Mouse (Mus musculus) forebrain, embryonic 12.5 days (tissue): ENCODE data around the gene Asb1. TPM values are rescaled to one million over a fixed set of nuclear protein-coding genes. Genes with fewer than 3 reads are reported as not detected.

Source experiments
- ATAC-seq: fragments of 200-750 bp; cut with Nextera tagmentation; 2 replicates; pipeline ENCODE4 v1.8.0; 2017; ENCODE audit warnings: moderate TSS enrichment; ENCODE audit not compliant: low FRiP score
- H3K27ac ChIP-seq: fragments of 300-500 bp; sonication (generic); 2 replicates; pipeline ENCODE4 v1.5.1; 2016; ENCODE audit warnings: mild to moderate bottlenecking
- H3K27me3 ChIP-seq: fragments of 300-500 bp; sonication (generic); 2 replicates; pipeline ENCODE4 v1.6.1; 2016; ENCODE audit warnings: mild to moderate bottlenecking
- H3K36me3 ChIP-seq: fragments of 300-500 bp; sonication (generic); replicated peaks from 2 replicates; pipeline ENCODE4 v1.6.1; 2016; ENCODE audit warnings: mild to moderate bottlenecking
- H3K4me1 ChIP-seq: fragments of 300-500 bp; sonication (generic); 2 replicates; pipeline ENCODE4 v1.6.1; 2016
- H3K4me2 ChIP-seq: fragments of 300-500 bp; sonication (generic); 2 replicates; pipeline ENCODE4 v1.6.1; 2016; ENCODE audit warnings: mild to moderate bottlenecking, moderate library complexity
- H3K4me3 ChIP-seq: fragments of 300-500 bp; sonication (generic); replicated peaks from 2 replicates; pipeline ENCODE4 v1.5.1; 2016; ENCODE audit warnings: mild to moderate bottlenecking
- H3K9ac ChIP-seq: fragments of 300-500 bp; sonication (generic); 2 replicates; pipeline ENCODE4 v1.6.1; 2016; ENCODE audit warnings: mild to moderate bottlenecking
- H3K9me3 ChIP-seq: fragments of 300-500 bp; sonication (generic); 2 replicates; pipeline ENCODE4 v1.6.1; 2016
- WGBS: fragments of 180-500 bp; shearing (Covaris S2); methylation state at CpG from one replicate; pipeline ENCODE4 v1.1.7; 2016; 5-methylcytosine and 5-hydroxymethylcytosine counted together
- polyA plus RNA-seq: library from polyadenylated mRNA; unstranded; fragments of >200 nt; fragmentation: Nextera tagmentation; extraction: Ambion mirVana; gene quantifications from 2 replicates; pipeline ENCODE4 v1.2.1, GENCODE M21; 2016

Gene Asb1
- 17.0 and 17.1 TPM in 2 replicates for polyA plus RNA-seq

- under 1% methylated on average over 41 of the region's 41 CpGs for WGBS
- Histone ChIP-seq H3K36me3 (peaks cover 7% of the 10 kb centered on the region), H3K4me2 (peak within 1 kb of the TSS; percentile 96), H3K9me3 (no peaks in the 10 kb centered on the region), H3K9ac (peak within 1 kb of the TSS; percentile 86), H3K4me1 (peaks cover 21% of the 10 kb centered on the region), H3K27me3 (peaks cover 35% of the 10 kb centered on the region), H3K27ac (peak within 1 kb of the TSS; percentile 74), H3K4me3 (peak within 1 kb of the TSS; percentile 75)
- ATAC-seq, result peak; percentile 97
These were observed at the start of gene Asb1 for GRCm38 (mm10) chr1:91540271-91540826. Gene Asb1 (plus strand): TSS chr1:91540544.

DNA sequence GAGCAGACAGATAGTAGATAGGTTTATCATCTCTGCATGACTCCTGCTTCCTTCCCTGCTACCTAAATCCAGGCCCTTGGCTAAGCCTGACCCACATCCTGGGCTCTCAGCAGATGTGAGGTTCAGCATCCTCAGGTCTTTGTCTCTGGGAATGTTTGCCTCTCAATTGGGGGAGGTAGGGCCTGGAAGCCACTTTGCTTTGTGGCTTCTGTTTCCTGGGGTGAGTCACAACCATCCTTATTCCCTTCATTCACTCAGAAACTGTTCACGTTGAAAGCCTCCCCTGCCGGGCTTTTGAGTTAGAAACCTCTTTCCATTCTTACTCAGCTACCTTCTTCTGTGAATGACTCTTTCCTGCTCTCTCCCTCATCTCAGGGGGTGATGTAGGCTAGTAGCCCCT is 47.6 kb upstream of the Asb1 start:
- 9% methylated on average over 2 of the region's 2 CpGs for WGBS
- peaks cover 23% of the 10 kb centered on the region for H3K4me1 ChIP-seq
- H3K27ac ChIP-seq, result no peak overlapping the region
- H3K9me3 ChIP-seq, result no peaks in the 10 kb centered on the region
- ATAC-seq, result no peak
- H3K4me2 ChIP-seq, result no peak overlapping the region
- H3K4me3 ChIP-seq, result no peak overlapping the region
- H3K27me3 ChIP-seq, result peaks cover 6% of the 10 kb centered on the region
- H3K36me3 ChIP-seq, result no peaks in the 10 kb centered on the region
- no peak overlapping the region for H3K9ac ChIP-seq

GRCm38 (mm10) chr1:91493938-91494337 is 46.4 kb upstream of the Asb1 start:
- Histone ChIP-seq H3K4me2 (peak overlapping the region; percentile 87), H3K36me3 (no peaks in the 10 kb centered on the region), H3K9ac (peak overlapping the region; percentile 29; the same call in 1 of the 2 replicates), H3K9me3 (no peaks in the 10 kb centered on the region), H3K4me3 (peak overlapping the region; percentile 96), H3K27ac (no peak overlapping the region), H3K4me1 (peaks cover 23% of the 10 kb centered on the region), H3K27me3 (peaks cover 6% of the 10 kb centered on the region)
- WGBS, result 47% methylated on average over 3 of the region's 3 CpGs
- peak; percentile 25 for ATAC-seq

GRCm38 (mm10) chr1:91494457-91495140 is 45.7 kb upstream of the Asb1 start, which contains the start of gene Traf3ip1:
Gene Traf3ip1 (plus strand): TSS chr1:91494647.
- no peaks in the 10 kb centered on the region for H3K9me3 ChIP-seq
- H3K27me3 ChIP-seq, result peaks cover 6% of the 10 kb centered on the region
- H3K9ac ChIP-seq, result peak within 1 kb of the TSS; percentile 90
- H3K4me3 ChIP-seq, result peak within 1 kb of the TSS; percentile 96
- H3K36me3 ChIP-seq, result peaks cover 3% of the 10 kb centered on the region; the same call in 1 of the 2 replicates
- peak; percentile 99 for ATAC-seq
- peak within 1 kb of the TSS; percentile 87 for H3K4me2 ChIP-seq
- WGBS, result under 1% methylated on average over 75 of the region's 79 CpGs
- no peak within 1 kb of the TSS for H3K27ac ChIP-seq
- H3K4me1 ChIP-seq, result peaks cover 23% of the 10 kb centered on the region

DNA sequence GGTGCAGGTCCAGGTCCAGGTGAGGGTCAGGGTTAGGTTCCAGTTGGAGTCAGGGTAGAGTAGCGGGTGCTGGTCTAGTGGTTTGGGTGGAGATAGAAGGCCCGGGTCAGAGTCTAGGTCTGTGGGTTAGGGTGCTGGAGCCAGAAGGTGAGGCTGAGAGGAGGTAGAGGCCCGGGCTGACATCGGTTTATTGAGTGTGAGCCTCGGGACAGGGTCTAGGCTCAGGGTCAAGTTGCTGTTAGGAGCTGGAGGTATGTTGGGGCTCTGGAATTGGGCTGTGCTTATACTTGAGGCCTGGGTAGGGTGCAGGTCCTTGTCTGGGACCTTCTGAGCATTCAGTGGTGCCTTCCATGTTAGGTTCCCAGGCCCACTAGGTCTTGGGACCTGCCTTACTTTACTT is 45.0 kb upstream of the Asb1 start:
- Histone ChIP-seq H3K9ac (peak overlapping the region; percentile 90), H3K4me3 (peak overlapping the region; percentile 96), H3K9me3 (no peaks in the 10 kb centered on the region), H3K27ac (no peak overlapping the region), H3K4me2 (peak overlapping the region; percentile 87), H3K36me3 (peaks cover 11% of the 10 kb centered on the region), H3K4me1 (peaks cover 23% of the 10 kb centered on the region), H3K27me3 (peaks cover 6% of the 10 kb centered on the region)
- no peak for ATAC-seq
- WGBS, result 54% methylated on average over 5 of the region's 5 CpGs

GRCm38 (mm10) chr1:91498579-91498978 is 41.8 kb upstream of the Asb1 start:
- WGBS, result 93% methylated on average over 6 of the region's 6 CpGs
- H3K4me3 ChIP-seq, result no peak overlapping the region
- H3K9me3 ChIP-seq, result no peaks in the 10 kb centered on the region
- no peak overlapping the region for H3K27ac ChIP-seq
- no peak for ATAC-seq
- no peak overlapping the region for H3K4me2 ChIP-seq
- peaks cover 23% of the 10 kb centered on the region for H3K4me1 ChIP-seq
- no peak overlapping the region for H3K9ac ChIP-seq
- peaks cover 39% of the 10 kb centered on the region for H3K36me3 ChIP-seq
- H3K27me3 ChIP-seq, result no peaks in the 10 kb centered on the region

DNA sequence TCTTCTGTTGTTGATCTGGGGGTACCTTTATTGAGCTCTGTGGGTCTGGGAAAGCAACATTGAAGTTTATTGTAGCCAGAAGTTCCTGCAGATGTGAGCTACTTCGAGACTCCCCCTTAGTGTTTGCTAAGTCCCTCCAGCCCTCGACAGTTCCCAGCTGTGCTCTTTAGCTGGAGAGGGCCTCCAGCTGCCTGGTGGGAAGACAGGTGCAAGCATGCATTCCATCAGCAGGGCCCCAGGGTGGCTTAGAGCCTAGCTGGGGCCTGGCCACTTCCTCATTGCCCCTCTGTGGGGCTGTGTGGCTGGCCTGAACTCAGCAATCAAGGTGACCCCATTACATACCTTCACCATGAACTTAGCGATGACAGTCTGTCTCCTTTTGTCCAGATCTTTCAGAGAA is 35.7 kb upstream of the Asb1 start:
- Histone ChIP-seq H3K27me3 (no peaks in the 10 kb centered on the region), H3K4me1 (no peaks in the 10 kb centered on the region), H3K36me3 (peaks cover 77% of the 10 kb centered on the region), H3K27ac (no peak overlapping the region), H3K4me2 (no peak overlapping the region), H3K9ac (no peak overlapping the region), H3K4me3 (no peak overlapping the region), H3K9me3 (no peaks in the 10 kb centered on the region)
- WGBS, result 90% methylated on average over 3 of the region's 3 CpGs
- ATAC-seq, result no peak

GRCm38 (mm10) chr1:91514916-91515315 is 25.4 kb upstream of the Asb1 start:
- H3K4me1 ChIP-seq, result no peaks in the 10 kb centered on the region
- H3K36me3 ChIP-seq, result peaks cover 58% of the 10 kb centered on the region
- no peaks in the 10 kb centered on the region for H3K9me3 ChIP-seq
- no peak overlapping the region for H3K27ac ChIP-seq
- H3K9ac ChIP-seq, result no peak overlapping the region; the same call in 1 of the 2 replicates
- 78% methylated on average over 11 of the region's 11 CpGs for WGBS
- ATAC-seq, result no peak
- H3K4me2 ChIP-seq, result no peak overlapping the region
- no peaks in the 10 kb centered on the region for H3K27me3 ChIP-seq
- no peak overlapping the region for H3K4me3 ChIP-seq

DNA sequence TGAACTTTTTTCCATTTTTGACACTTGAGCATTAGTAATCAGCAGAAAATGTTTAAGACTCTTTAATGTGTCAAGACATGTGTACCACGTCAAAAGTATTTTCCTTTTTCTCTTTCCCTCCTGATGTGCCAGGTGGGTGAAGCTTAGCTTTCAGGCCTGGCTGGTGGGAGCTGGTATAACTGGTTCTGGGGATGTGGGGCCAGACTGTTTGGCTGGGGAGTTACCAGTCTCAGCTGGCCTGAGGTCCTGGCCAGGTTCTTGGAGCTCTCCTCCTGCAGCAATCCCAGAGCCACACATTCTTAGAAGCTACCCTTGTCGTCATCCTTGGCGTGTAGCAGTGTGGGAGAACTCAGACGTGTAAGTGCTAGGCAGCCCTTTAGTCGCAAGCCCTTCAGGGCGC is 24.7 kb upstream of the Asb1 start:
- WGBS, result 88% methylated on average over 6 of the region's 6 CpGs
- Histone ChIP-seq H3K9me3 (no peaks in the 10 kb centered on the region), H3K27me3 (no peaks in the 10 kb centered on the region), H3K4me2 (no peak overlapping the region), H3K9ac (no peak overlapping the region), H3K4me3 (no peak overlapping the region), H3K4me1 (no peaks in the 10 kb centered on the region), H3K36me3 (peaks cover 58% of the 10 kb centered on the region), H3K27ac (no peak overlapping the region)
- ATAC-seq, result no peak

DNA sequence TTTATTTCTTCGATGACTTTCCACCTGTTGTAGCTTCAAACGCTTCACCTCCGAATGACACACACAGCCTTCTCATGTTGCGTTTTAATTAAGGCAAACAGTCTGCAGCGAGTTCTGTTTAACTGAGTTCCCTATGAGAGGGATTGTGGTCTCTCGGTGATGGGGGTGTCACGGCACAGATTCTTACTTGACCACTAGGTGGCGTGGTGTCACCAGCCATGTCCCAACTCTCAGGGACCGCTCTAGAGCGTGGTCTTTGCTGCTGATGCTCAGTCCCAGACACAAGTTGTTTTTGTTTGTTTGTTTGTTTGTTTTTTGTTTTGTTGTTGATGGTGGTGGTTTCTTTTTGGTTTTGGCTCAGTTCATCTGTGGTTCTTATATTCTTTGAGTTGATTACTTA is 16.6 kb upstream of the Asb1 start:
- 16% methylated on average over 10 of the region's 10 CpGs for WGBS
- Histone ChIP-seq H3K36me3 (peaks cover 65% of the 10 kb centered on the region), H3K27ac (no peak overlapping the region), H3K27me3 (no peaks in the 10 kb centered on the region), H3K4me3 (no peak overlapping the region), H3K9ac (no peak overlapping the region), H3K4me2 (no peak overlapping the region), H3K4me1 (no peaks in the 10 kb centered on the region), H3K9me3 (no peaks in the 10 kb centered on the region)
- peak; percentile 65; the same call in 1 of the 2 replicates for ATAC-seq

GRCm38 (mm10) chr1:91525838-91526237 is 14.5 kb upstream of the Asb1 start:
- no peak overlapping the region for H3K4me3 ChIP-seq
- H3K4me1 ChIP-seq, result no peaks in the 10 kb centered on the region
- no peak for ATAC-seq
- no peak overlapping the region for H3K27ac ChIP-seq
- no peak overlapping the region for H3K9ac ChIP-seq
- peaks cover 57% of the 10 kb centered on the region for H3K36me3 ChIP-seq
- no peaks in the 10 kb centered on the region for H3K9me3 ChIP-seq
- H3K27me3 ChIP-seq, result no peaks in the 10 kb centered on the region
- WGBS, result 93% methylated on average over 14 of the region's 14 CpGs
- H3K4me2 ChIP-seq, result no peak overlapping the region

- no peaks in the 10 kb centered on the region for H3K9me3 ChIP-seq
- no peaks in the 10 kb centered on the region for H3K4me1 ChIP-seq
- H3K27me3 ChIP-seq, result no peaks in the 10 kb centered on the region
- H3K4me3 ChIP-seq, result no peak overlapping the region
- no peak overlapping the region for H3K4me2 ChIP-seq
- H3K36me3 ChIP-seq, result peaks cover 38% of the 10 kb centered on the region
- no peak for ATAC-seq
- H3K9ac ChIP-seq, result no peak overlapping the region
- 89% methylated on average over 9 of the region's 9 CpGs for WGBS
- H3K27ac ChIP-seq, result no peak overlapping the region
These were observed 10.2 kb upstream of the Asb1 start for GRCm38 (mm10) chr1:91530166-91530565.

- Histone ChIP-seq H3K27me3 (peaks cover 11% of the 10 kb centered on the region), H3K27ac (no peak overlapping the region), H3K9ac (no peak overlapping the region), H3K4me3 (no peak overlapping the region), H3K4me1 (no peaks in the 10 kb centered on the region), H3K9me3 (no peaks in the 10 kb centered on the region), H3K4me2 (no peak overlapping the region), H3K36me3 (peaks cover 19% of the 10 kb centered on the region)
- ATAC-seq, result no peak
- WGBS, result 98% methylated on average over 4 of the region's 4 CpGs
These were observed 8.1 kb upstream of the Asb1 start for GRCm38 (mm10) chr1:91532243-91532642.
